Mouse (Mus musculus): ENCODE results near the gene Tdpoz3. TPM values are rescaled to one million over a fixed set of nuclear protein-coding genes. Genes with fewer than 3 reads are reported as not detected.

The Tdpoz3 gene
- not detected in 2 replicates for polyA plus RNA-seq (2015; fragmentation: Nextera tagmentation; extraction: Ambion mirVana)

GRCm38 (mm10) chr3:93825720-93826119 is at the start of gene Tdpoz3:
TSS of gene Tdpoz3 (plus strand) at chr3:93826020.

GRCm38 (mm10) chr3:93796098-93796497 is 29.7 kb upstream of the Tdpoz3 start, which contains the start of gene Tdpoz4:
TSS of gene Tdpoz4 (plus strand) at chr3:93796398.

Other genes with a start within 250 kb of the Tdpoz3 start
- gene Tdpoz2, start 173.3 kb upstream of the Tdpoz3 start, polyA plus RNA-seq (2015; fragmentation: Nextera tagmentation; extraction: Ambion mirVana) = not detected in 2 replicates
- not detected in 2 replicates for gene Tdpoz1, start 149.7 kb upstream of the Tdpoz3 start, polyA plus RNA-seq (2015; fragmentation: Nextera tagmentation; extraction: Ambion mirVana)
- gene Gm37596, start 132.9 kb upstream of the Tdpoz3 start, polyA plus RNA-seq (2015; fragmentation: Nextera tagmentation; extraction: Ambion mirVana) = not detected in 2 replicates
- gene Gm5773, start 53.0 kb upstream of the Tdpoz3 start, polyA plus RNA-seq (2015; fragmentation: Nextera tagmentation; extraction: Ambion mirVana) = not detected in 2 replicates
- gene Tdpoz4, start 29.6 kb upstream of the Tdpoz3 start, polyA plus RNA-seq (2015; fragmentation: Nextera tagmentation; extraction: Ambion mirVana) = not detected in 2 replicates
- gene Gm9117, start 117.5 kb downstream of the Tdpoz3 start, polyA plus RNA-seq (2015; fragmentation: Nextera tagmentation; extraction: Ambion mirVana) = not detected in 2 replicates
- not detected in 2 replicates for gene Tdpoz5, start 135.3 kb downstream of the Tdpoz3 start, polyA plus RNA-seq (2015; fragmentation: Nextera tagmentation; extraction: Ambion mirVana)
- not detected in 2 replicates for gene Gm9125, start 228.9 kb downstream of the Tdpoz3 start, polyA plus RNA-seq (2015; fragmentation: Nextera tagmentation; extraction: Ambion mirVana)
- not detected in 2 replicates for gene Gm10697, start 246.6 kb downstream of the Tdpoz3 start, polyA plus RNA-seq (2015; fragmentation: Nextera tagmentation; extraction: Ambion mirVana)

All from skeletal muscle tissue, postnatal 0 days (tissue).